Mouse (Mus musculus) C3H10T1/2 (cell line): Measurements from ENCODE around the gene Ccdc47. TPM values are rescaled to one million over a fixed set of nuclear protein-coding genes. Genes with fewer than 3 reads are reported as not detected.

Experiments used
- polyA plus RNA-seq, 2 experiments: library from polyadenylated mRNA; unstranded; fragments of >200 nt; fragmentation: generic; extraction: Trizol; gene quantifications; one replicate each; pipeline ENCODE4 v1.2.1; 2012; ENCODE audit warnings: missing spikeins in 2 of 2

Gene Ccdc47
- polyA plus RNA-seq = 10 to 100 TPM in 1 of 2 experiments, 1 to 10 TPM in 1; 3.0 to 18.7 TPM

GRCm38 (mm10) chr11:106215927-106216729 lies at the start of gene Ccdc47:
TSS of gene Ccdc47 (minus strand) at chr11:106216344.

DNA sequence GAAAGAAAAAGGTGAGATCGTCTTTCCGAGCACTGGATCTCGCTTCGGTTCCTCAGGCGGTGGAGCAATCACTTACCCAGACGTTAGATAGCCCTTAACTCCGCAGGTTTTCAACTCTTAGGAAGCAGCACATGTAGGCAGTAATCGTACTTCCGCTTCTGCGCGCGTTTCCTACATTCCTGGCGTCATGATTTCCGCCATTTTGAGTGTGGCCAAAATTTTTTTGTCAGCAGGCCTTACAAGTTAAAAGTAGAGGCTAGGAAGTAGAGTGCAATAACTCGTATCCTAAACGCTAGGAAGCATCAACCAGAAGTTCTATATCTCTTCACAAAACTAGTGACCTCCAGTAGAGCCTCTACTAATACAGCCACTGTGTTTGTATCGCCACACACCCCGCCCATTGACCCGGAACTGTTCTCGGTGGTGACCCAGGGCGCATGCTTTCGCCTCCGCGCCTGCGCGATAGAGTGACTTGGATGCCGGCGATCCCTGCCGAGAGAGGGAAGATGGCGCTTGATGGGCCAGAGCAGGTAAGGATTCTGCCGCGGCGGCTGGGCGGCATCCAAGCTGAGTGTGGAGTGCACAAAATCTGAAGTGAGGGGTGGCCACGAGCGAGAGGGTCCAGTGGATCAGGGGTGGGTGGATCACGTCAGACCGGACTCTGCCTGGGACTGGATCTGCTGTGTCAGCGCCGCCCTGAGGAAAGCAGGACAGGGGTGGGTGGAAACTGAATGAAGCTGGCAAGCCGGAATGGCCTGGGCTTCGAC lies 39.7 kb upstream of the Ccdc47 start, which contains the start of the genes Ftsj3 and Psmc5:
TSS of gene Ftsj3 (minus strand) at position 395 of the 767 bp plus-strand sequence.
TSS of gene Psmc5 (plus strand) at position 470 of the 767 bp plus-strand sequence.

GRCm38 (mm10) chr11:106216730-106217490 lies 766 bp upstream of the Ccdc47 start, which contains the start of gene Ddx42:
TSS of gene Ddx42 (plus strand) at chr11:106216926.

GRCm38 (mm10) chr11:106202123-106202465 lies 14.1 kb downstream of the Ccdc47 start, which contains the start of gene Strada:
TSS of gene Strada (minus strand) at chr11:106202168.

DNA sequence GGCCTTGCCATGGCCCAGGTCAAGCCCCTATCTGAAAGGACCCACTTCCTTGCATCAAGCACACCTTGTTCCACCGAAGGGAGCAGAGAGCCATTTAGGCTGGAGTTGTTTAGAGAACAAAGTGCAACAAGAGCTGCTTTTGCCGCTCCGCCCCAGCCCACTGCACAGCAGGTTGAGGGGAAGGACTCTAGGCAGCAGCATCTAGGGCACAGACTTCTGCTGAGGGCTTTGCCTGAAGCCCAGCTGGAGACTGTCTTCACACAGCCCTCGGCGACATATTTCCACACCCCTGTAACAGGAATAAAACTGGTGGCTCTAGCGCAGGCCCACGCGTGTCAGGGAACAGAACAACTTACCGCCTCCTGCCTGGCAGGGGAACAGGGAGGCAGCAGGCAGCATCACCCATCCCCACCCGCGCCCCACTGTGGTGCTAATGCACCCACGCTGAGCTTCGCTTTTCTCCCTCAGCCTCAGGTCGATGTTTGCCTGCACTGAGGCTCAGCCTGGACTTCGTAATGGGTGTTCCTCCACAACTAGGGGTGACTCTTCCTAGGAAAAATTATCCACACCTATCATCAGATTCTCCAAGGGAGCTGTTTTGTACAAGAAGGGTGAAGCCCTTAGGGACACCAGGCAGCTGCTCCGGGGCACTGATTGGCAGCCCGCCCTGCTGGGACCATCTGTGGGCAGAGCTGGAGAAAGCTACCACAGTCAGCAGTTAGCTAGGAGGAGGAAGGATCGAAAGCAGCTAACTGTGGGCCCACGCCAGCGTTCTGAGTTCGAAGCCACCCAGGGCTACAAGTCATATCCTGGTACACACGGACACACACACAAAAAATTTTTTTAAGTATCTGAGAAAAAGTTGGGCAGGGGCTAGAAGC lies 55.1 kb downstream of the Ccdc47 start, which contains the start of the genes Gm10840 and Limd2:
TSS of gene Gm10840 (plus strand) at position 10 of the 881 bp plus-strand sequence.
TSS of gene Limd2 (minus strand) at position 20 of the 881 bp plus-strand sequence.

Other genes starting within 250 kb of the Ccdc47 start
- not detected for gene Ace, start 248.4 kb downstream of the Ccdc47 start, polyA plus RNA-seq
- gene Ace3, start 221.7 kb downstream of the Ccdc47 start, polyA plus RNA-seq = not detected
- not detected for gene Kcnh6, start 208.2 kb downstream of the Ccdc47 start, polyA plus RNA-seq
- 10 to 100 TPM; 17.9 to 41.8 TPM for gene Dcaf7, start 179.5 kb downstream of the Ccdc47 start, polyA plus RNA-seq
- gene Taco1, start 150.3 kb downstream of the Ccdc47 start, polyA plus RNA-seq = 10 to 100 TPM in 1 of 2 experiments, 1 to 10 TPM in 1; 8.3 to 12.9 TPM
- gene Map3k3, start 131.7 kb downstream of the Ccdc47 start, polyA plus RNA-seq = 10 to 100 TPM in 1 of 2 experiments, 1 to 10 TPM in 1; 9.4 to 26.9 TPM
- 1 to 10 TPM in 1 of 2 experiments, not detected in 1; 1.1 TPM for gene Gm10840, start 55.5 kb downstream of the Ccdc47 start, polyA plus RNA-seq
- gene Limd2, start 55.5 kb downstream of the Ccdc47 start, polyA plus RNA-seq = 10 to 100 TPM; 71.9 to 89.6 TPM
- gene Strada, start 14.2 kb downstream of the Ccdc47 start, polyA plus RNA-seq = 10 to 100 TPM; 15.6 to 21.2 TPM
- gene Ddx42, start 582 bp upstream of the Ccdc47 start, polyA plus RNA-seq = 10 to 100 TPM in 1 of 2 experiments, 1 to 10 TPM in 1; 2.8 to 28.5 TPM
- gene Ftsj3, start 39.7 kb upstream of the Ccdc47 start, polyA plus RNA-seq = 10 to 100 TPM; 19.5 to 25.6 TPM
- 100 to 1,000 TPM; 181 to 374 TPM for gene Psmc5, start 39.8 kb upstream of the Ccdc47 start, polyA plus RNA-seq
- 10 to 100 TPM; 42.5 to 74.2 TPM for gene Smarcd2, start 56.6 kb upstream of the Ccdc47 start, polyA plus RNA-seq
- under 1 TPM; 0.07 to 0.14 TPM for gene Tcam1, start 60.3 kb upstream of the Ccdc47 start, polyA plus RNA-seq
- under 1 TPM; 0.05 to 0.09 TPM for gene Gh, start 85.5 kb upstream of the Ccdc47 start, polyA plus RNA-seq
- under 1 TPM in 1 of 2 experiments, not detected in 1; 0.06 TPM for gene Cd79b, start 98.4 kb upstream of the Ccdc47 start, polyA plus RNA-seq
- gene Scn4a, start 136.9 kb upstream of the Ccdc47 start, polyA plus RNA-seq = under 1 TPM in 1 of 2 experiments, not detected in 1; 0.02 TPM
- not detected for gene Prr29, start 149.1 kb upstream of the Ccdc47 start, polyA plus RNA-seq
- under 1 TPM in 1 of 2 experiments, not detected in 1; 0.13 TPM for gene Icam2, start 171.7 kb upstream of the Ccdc47 start, polyA plus RNA-seq